Mouse (Mus musculus) embryo, embryonic 9.5 days (tissue): ENCODE data around the gene Hbs1l.

Experiments used
- DNase-seq: peaks from one replicate; pipeline ENCODE4 v3.0.0-alpha.2; 2017; ENCODE audit errors: extremely low spot score

Gene Hbs1l

GRCm38 (mm10) chr10:21401259-21401658 is 105.5 kb downstream of the Hbs1l start:
- DNase-seq = no peak

GRCm38 (mm10) chr10:21404822-21405221 is 109.0 kb downstream of the Hbs1l start:
- DNase-seq = no peak

GRCm38 (mm10) chr10:21405707-21406534 is 110.1 kb downstream of the Hbs1l start:
- no peak for DNase-seq

- no peak for DNase-seq
Measured at GRCm38 (mm10) chr10:21410711-21411110, 114.9 kb downstream of the Hbs1l start.

- no peak for DNase-seq
Measured at GRCm38 (mm10) chr10:21411621-21412205, 115.9 kb downstream of the Hbs1l start.

GRCm38 (mm10) chr10:21415031-21415430 is 119.3 kb downstream of the Hbs1l start:
- no peak for DNase-seq

- DNase-seq = no peak
Measured at GRCm38 (mm10) chr10:21416184-21416583, 120.4 kb downstream of the Hbs1l start.
